Mouse (Mus musculus) testis, postnatal 10 days (tissue): ENCODE data around the gene Prl5a1.

ENCODE experiments used
- DNase-seq: peaks from one replicate; pipeline ENCODE4 v3.0.0; 2021; ENCODE audit warnings: low spot score

Gene Prl5a1

DNA sequence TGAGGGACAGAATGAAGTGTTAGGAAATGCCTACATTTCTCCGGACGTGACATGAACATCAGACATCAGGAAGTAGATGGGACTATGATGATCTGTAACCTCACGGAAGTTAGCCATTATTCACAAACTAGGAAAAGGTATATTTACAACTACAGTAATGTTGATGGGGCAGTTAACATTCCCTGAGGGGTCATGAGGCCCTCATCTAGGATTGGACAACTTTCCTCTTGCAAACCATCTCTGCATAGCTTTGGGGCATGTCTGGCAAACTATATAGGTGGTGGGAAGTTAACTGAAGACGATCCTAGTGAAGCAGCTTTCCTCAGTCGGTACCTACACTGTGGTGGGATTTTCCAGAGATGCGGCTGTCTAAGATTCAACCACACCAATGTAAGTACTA is at the start of gene Prl5a1:
Prl5a1 (plus strand) TSS at position 301 of the 400 bp plus-strand sequence.
- DNase-seq, result no peak

- DNase-seq, result no peak
Measured at GRCm38 (mm10) chr13:28096161-28096560, 46.1 kb upstream of the Prl5a1 start.

DNA sequence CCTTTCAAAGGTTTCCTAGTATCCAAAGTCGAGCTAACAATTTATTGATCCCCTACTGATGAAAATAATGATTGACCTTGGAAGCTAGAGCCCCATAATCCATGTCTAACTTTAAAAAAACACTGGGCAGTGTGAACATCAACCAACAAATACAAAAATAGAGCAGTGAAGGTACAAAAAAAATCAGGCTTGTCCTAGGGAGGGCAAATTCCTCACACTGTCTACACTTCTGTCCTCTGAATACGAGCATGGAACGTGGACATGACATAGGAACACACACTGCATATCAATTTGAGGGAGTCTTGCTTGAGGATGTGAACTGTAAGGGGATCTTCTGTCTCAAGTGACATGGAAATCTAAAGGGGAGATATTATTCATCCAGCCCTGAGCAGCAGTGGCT is 33.7 kb upstream of the Prl5a1 start:
- DNase-seq, result no peak

DNA sequence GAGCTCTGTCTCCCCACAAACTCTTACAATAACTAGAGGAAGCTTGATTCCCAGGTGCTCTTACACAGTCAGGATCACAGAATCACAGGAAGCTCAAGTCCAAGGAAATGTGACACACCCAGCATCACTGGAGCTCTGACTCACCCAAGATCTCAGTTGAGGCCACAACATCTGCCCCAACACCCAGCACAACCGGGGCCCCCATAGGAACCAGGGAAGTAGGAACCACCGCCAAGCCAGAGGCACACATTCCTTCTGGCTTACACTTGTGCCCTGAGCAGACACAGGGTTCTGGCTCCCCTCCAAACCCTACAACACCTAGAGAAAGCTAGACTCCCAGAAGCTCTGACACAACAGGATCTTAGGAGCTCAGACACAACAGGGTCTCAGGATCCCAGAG is 9.5 kb upstream of the Prl5a1 start:
- DNase-seq, result no peak

GRCm38 (mm10) chr13:28135790-28136189 is 6.5 kb upstream of the Prl5a1 start:
- DNase-seq, result no peak
